Mouse (Mus musculus) megakaryocyte, embryonic 14.5 days (primary cell): Measurements from ENCODE around the gene Abl2.

Source experiments
- FLI1 ChIP-seq: IDR thresholded peaks from 2 replicates; pipeline ENCODE4 v1.6.1; 2012; ENCODE audit warnings: low read length, inconsistent platforms, mixed read lengths
- GATA1 ChIP-seq: IDR thresholded peaks from 3 replicates; pipeline ENCODE4 v1.6.1; 2012; ENCODE audit warnings: mixed read lengths, low read length, inconsistent platforms, borderline replicate concordance

DNA sequence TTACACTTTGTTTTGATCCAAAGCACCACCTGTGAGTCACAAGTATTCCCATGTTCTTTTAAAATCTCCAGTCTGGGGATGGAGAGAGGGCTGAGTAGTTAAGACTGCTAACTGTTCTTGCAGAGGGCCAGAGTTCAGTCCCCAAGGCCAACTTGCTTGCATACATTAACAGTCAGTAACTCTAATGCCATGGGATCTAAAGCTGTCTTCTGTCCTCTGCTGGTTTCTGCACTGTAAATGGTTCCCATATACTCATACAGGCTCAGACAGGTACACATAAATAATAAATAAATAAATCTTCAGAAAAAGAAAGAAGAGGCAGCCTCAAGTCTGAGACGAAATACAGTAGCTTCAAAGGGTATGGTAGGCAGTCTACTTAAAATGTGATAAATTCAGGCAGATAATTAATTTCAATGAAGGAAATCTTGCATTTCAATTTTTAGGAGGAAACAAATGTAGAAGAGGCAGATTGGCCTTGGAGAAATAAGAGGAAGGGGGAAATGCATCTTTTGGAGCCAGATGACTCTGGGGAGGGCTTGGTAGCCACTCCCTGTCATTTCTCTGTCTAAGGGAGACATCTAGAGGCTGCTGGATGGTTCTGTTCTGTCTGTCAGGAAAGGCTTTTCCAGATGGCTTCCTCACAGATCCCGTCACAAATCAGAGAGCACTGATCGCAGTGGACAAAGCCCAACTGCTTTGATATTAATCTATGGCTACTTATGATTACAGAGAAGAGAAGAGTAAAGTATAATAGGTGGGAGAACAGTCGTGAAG is 18.6 kb upstream of the Abl2 start:
- TF ChIP-seq FLI1, result no peak
- no peak for TF ChIP-seq GATA1
